Mouse (Mus musculus) urinary bladder, adult 2 months (tissue): ENCODE data around the gene Foxp4. TPM values are rescaled to one million over a fixed set of nuclear protein-coding genes. Genes with fewer than 3 reads are reported as not detected.

Source experiments
- polyA plus RNA-seq: library from polyadenylated mRNA; depleted of rRNA; stranded (reverse); fragments of >200 nt; gene quantifications from 2 replicates; pipeline ENCODE4 v1.2.3, GENCODE M21; 2012; rRNA removed

Foxp4 gene
- polyA plus RNA-seq, 1 experiment, result 23.6 TPM

Other genes starting within 250 kb of the Foxp4 start
- 110 and 111 TPM in 2 replicates for gene Tomm6, start 236.3 kb downstream of the Foxp4 start, polyA plus RNA-seq
- gene Frs3, start 235.6 kb downstream of the Foxp4 start, polyA plus RNA-seq, result 8.1 and 10.1 TPM in 2 replicates
- 1.2 and 1.9 TPM in 2 replicates for gene Gm21981, start 230.2 kb downstream of the Foxp4 start, polyA plus RNA-seq
- gene Prickle4, start 229.9 kb downstream of the Foxp4 start, polyA plus RNA-seq, result 1.4 and 1.5 TPM in 2 replicates
- 0.09 TPM in 1 of 2 replicates, not detected in the other for gene Pgc, start 197.8 kb downstream of the Foxp4 start, polyA plus RNA-seq
- 14.5 and 20.3 TPM in 2 replicates for gene Tfeb, start 187.6 kb downstream of the Foxp4 start, polyA plus RNA-seq
- 28.5 and 36.2 TPM in 2 replicates for gene Mdfi, start 90.0 kb downstream of the Foxp4 start, polyA plus RNA-seq
- gene 1700122O11Rik, start 113.6 kb upstream of the Foxp4 start, polyA plus RNA-seq, result not detected in 2 replicates
- gene 1700067P10Rik, start 164.7 kb upstream of the Foxp4 start, polyA plus RNA-seq, result 0.09 and 0.12 TPM in 2 replicates
- 0.04 and 0.06 TPM in 2 replicates for gene 9830107B12Rik, start 221.6 kb upstream of the Foxp4 start, polyA plus RNA-seq
- gene A530064D06Rik, start 242.6 kb upstream of the Foxp4 start, polyA plus RNA-seq, result 0.41 and 0.69 TPM in 2 replicates